Mouse (Mus musculus) hindbrain, postnatal 0 days (tissue): ENCODE measurements at regions not wholly inside any gene's neighbourhood (a gene's known extent, or its start where the extent isn't known, plus 50 kb on each side); places are given as distances from the start of the nearest gene placed in this dataset.

Experiments used
- ATAC-seq: fragments of 200-750 bp; cut with Nextera tagmentation; 2 replicates; pipeline ENCODE4 v1.8.0; 2017; ENCODE audit warnings: mild to moderate bottlenecking, moderate TSS enrichment, moderate library complexity
- DNase-seq: peaks from one replicate; pipeline ENCODE4 v3.0.0-alpha.2; 2015; ENCODE audit warnings: low spot score
- H3K27ac ChIP-seq: fragments of 300-500 bp; sonication (generic); 2 replicates; pipeline ENCODE4 v1.5.1; 2014; ENCODE audit warnings: mild to moderate bottlenecking
- H3K27me3 ChIP-seq: fragments of 300-500 bp; sonication (generic); 2 replicates; pipeline ENCODE4 v1.6.1; 2014; ENCODE audit warnings: low read length, mixed read lengths; ENCODE audit not compliant: insufficient read depth
- H3K36me3 ChIP-seq: fragments of 300-500 bp; sonication (generic); 2 replicates; pipeline ENCODE4 v1.6.1; 2014; ENCODE audit warnings: low read length, mixed read lengths; ENCODE audit not compliant: insufficient read depth
- H3K4me1 ChIP-seq: fragments of 300-500 bp; sonication (generic); 2 replicates; pipeline ENCODE4 v1.6.1; 2014; ENCODE audit warnings: antibody characterized with exemption, low read length, mixed read lengths; ENCODE audit not compliant: insufficient read depth
- H3K4me2 ChIP-seq: fragments of 300-500 bp; sonication (generic); 2 replicates; pipeline ENCODE4 v1.6.1; 2014; ENCODE audit warnings: low read depth, mild to moderate bottlenecking, low read length, moderate library complexity, mixed read lengths
- H3K4me3 ChIP-seq: fragments of 300-500 bp; sonication (generic); 2 replicates; pipeline ENCODE4 v1.5.1; 2014; ENCODE audit warnings: low read length
- H3K9ac ChIP-seq: fragments of 300-500 bp; sonication (generic); replicated peaks from 2 replicates; pipeline ENCODE4 v1.6.1; 2014; ENCODE audit warnings: mild to moderate bottlenecking, low read length, moderate library complexity, mixed read lengths
- H3K9me3 ChIP-seq: fragments of 300-500 bp; sonication (generic); 2 replicates; pipeline ENCODE4 v1.6.1; 2016; ENCODE audit warnings: low read length, mixed read lengths
- CTCF ChIP-seq: IDR thresholded peaks from 2 replicates; pipeline ENCODE4 v1.5.1; 2016; ENCODE audit warnings: antibody characterized with exemption, control low read depth, low read depth
- WGBS: fragments of 180-500 bp; shearing (Covaris S2); extraction: QIAGEN DNeasy Blood & Tissue Kit; methylation state at CpG from one replicate; pipeline ENCODE4 v1.1.7; 2014; 5-methylcytosine and 5-hydroxymethylcytosine counted together

DNA sequence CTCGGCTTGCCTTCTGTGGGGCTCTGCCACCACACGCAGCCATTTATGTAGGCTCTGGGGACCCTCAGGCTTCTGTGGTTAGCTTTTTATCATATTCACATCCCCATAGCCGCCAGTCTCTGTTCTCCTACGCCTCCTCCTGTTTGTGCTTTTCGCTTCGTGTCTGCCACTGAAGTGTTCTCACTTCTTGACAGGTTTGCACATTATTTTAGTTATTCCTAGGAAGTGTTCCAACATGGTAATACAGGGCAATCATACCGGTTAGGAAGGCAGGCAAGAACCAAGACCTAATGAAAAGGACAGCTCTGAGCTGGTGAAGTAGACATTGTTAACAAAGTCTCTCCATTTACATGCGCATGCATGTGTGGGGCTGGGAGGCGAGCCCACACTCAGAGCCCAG is 120.1 kb upstream of the Arid2 start:
- H3K9ac ChIP-seq: no peak overlapping the region
- no peak overlapping the region for H3K27ac ChIP-seq
- no peak overlapping the region for H3K4me2 ChIP-seq
- 71% methylated on average over 9 of the region's 9 CpGs for WGBS
- H3K36me3 ChIP-seq: no peaks in the 10 kb centered on the region
- no peak overlapping the region for H3K4me3 ChIP-seq
- no peaks in the 10 kb centered on the region; the same call in 1 of the 2 replicates for H3K4me1 ChIP-seq
- no peaks in the 10 kb centered on the region for H3K27me3 ChIP-seq
- TF ChIP-seq CTCF: no peak
- ATAC-seq: no peak
- no peak for DNase-seq
- H3K9me3 ChIP-seq: no peaks in the 10 kb centered on the region

DNA sequence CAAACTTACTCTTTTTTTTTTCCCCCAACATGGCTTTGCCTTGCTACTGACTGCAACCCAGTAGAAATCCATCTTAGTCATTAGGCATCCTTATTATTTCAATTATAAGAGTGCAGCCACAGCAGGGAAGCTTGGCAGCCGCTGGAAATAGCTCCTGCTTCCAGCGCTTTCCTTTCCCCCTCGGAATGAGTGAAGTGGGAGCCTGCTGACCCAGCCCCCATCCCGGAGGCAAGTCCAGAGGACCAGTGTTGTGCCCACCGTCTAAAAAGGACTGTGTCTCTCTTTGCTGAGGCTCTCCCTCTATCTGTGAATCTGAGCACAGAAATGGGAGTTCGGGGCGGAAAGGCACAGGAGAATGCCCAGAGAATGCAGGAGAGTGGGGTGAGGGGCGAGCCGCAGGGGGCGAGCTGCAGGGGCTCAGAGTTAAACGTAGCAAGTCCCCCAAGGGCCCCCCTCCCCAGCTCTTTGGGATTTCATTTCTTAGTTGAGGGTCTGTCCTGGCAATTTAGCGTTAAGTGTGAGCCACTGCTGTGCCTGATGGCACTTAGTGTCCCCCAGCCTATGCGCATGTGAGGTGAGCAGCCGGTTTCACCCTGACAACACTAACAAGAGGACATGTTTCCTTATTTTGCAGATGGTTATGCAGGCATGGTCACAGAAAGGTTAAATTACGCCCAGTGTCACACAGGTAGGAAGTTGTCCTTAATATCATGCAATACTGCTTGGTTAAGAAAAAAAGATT is 117.4 kb upstream of the Arid2 start:
- Histone ChIP-seq H3K9ac (no peak overlapping the region), H3K36me3 (no peaks in the 10 kb centered on the region), H3K9me3 (no peaks in the 10 kb centered on the region), H3K27me3 (no peaks in the 10 kb centered on the region), H3K4me2 (peak overlapping the region; percentile 44), H3K4me1 (no peaks in the 10 kb centered on the region; the same call in 1 of the 2 replicates), H3K4me3 (no peak overlapping the region), H3K27ac (no peak overlapping the region)
- 12% methylated on average over 15 of the region's 15 CpGs for WGBS
- no peak for ATAC-seq
- peak; percentile 10; the same call in 1 of the 2 replicates for TF ChIP-seq CTCF
- peak; percentile 39 for DNase-seq

DNA sequence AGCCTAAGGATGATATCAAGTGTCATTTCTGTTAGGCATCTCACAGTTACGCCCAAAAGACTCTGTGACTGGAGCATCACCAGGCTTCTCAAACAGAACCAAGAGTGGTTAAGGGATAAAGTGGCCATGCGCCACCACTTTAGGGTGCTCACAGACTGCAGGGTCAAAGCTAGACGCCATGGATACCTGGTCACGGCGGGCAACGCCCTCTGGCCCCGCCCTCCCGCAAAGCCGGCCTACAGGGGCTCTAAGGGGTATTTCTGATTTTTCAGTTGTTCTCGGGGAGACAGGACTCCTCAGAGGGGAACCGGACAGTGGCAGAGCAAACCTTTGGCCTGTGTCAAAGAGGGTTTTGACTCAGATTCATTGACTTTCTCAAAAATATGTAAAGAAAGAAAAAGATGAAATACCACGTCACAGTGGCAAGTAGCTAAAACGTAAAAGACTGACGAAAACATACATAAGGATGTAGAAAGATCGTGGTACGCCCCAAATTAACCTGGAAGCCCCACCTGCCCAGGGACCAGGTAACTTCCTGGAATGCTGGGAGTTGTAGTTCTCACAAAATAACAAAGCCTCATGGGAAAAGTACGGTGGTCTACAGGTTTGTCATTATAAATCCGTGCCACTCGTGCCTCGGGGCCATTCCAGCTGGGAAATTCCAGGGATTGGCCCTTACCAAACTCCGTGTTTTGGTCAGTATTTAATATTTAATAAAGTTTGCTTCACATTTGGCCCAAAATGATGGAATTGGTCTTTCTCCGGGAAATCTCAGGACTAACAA is 116.1 kb upstream of the Arid2 start:
- no peaks in the 10 kb centered on the region for H3K27me3 ChIP-seq
- no peaks in the 10 kb centered on the region for H3K36me3 ChIP-seq
- H3K27ac ChIP-seq: no peak overlapping the region
- TF ChIP-seq CTCF: no peak
- 18% methylated on average over 22 of the region's 22 CpGs for WGBS
- no peaks in the 10 kb centered on the region; the same call in 1 of the 2 replicates for H3K4me1 ChIP-seq
- peak overlapping the region; percentile 45 for H3K4me2 ChIP-seq
- peak overlapping the region; percentile 27 for H3K4me3 ChIP-seq
- peak; percentile 86 for DNase-seq
- H3K9me3 ChIP-seq: no peaks in the 10 kb centered on the region
- peak; percentile 78; the same call in 1 of the 2 replicates for ATAC-seq
- H3K9ac ChIP-seq: 0 out of 2 replicates have a peak overlapping the region, but pooled peaks have one; percentile 17

- Histone ChIP-seq H3K9me3 (no peaks in the 10 kb centered on the region), H3K27ac (no peak overlapping the region), H3K27me3 (no peaks in the 10 kb centered on the region), H3K36me3 (no peaks in the 10 kb centered on the region), H3K4me3 (no peak overlapping the region), H3K9ac (no peak overlapping the region), H3K4me2 (no peak overlapping the region), H3K4me1 (no peaks in the 10 kb centered on the region)
- WGBS: 64% methylated on average over 9 of the region's 9 CpGs
- no peak for TF ChIP-seq CTCF
- ATAC-seq: no peak
- DNase-seq: no peak
Measured at GRCm38 (mm10) chr15:96177911-96178310, 109.4 kb upstream of the Arid2 start.

GRCm38 (mm10) chr15:96178374-96179109 is 108.8 kb upstream of the Arid2 start:
- Histone ChIP-seq H3K27ac (no peak overlapping the region), H3K9me3 (no peaks in the 10 kb centered on the region), H3K27me3 (no peaks in the 10 kb centered on the region), H3K4me1 (no peaks in the 10 kb centered on the region), H3K9ac (no peak overlapping the region), H3K4me2 (no peak overlapping the region), H3K36me3 (no peaks in the 10 kb centered on the region), H3K4me3 (no peak overlapping the region)
- ATAC-seq (no peak), DNase-seq (no peak)
- 35% methylated on average over 8 of the region's 8 CpGs for WGBS
- no peak for TF ChIP-seq CTCF

- no peak for DNase-seq
- H3K27ac ChIP-seq: no peak overlapping the region
- H3K4me2 ChIP-seq: no peak overlapping the region
- 78% methylated on average over 5 of the region's 5 CpGs for WGBS
- H3K9ac ChIP-seq: no peak overlapping the region
- no peaks in the 10 kb centered on the region for H3K4me1 ChIP-seq
- H3K9me3 ChIP-seq: no peaks in the 10 kb centered on the region
- H3K36me3 ChIP-seq: no peaks in the 10 kb centered on the region
- no peak for ATAC-seq
- H3K4me3 ChIP-seq: no peak overlapping the region
- TF ChIP-seq CTCF: no peak
- H3K27me3 ChIP-seq: no peaks in the 10 kb centered on the region
Measured at GRCm38 (mm10) chr15:96179511-96179910, 107.8 kb upstream of the Arid2 start.
